Mouse (Mus musculus) gastrocnemius, adult 2 months (tissue): ENCODE results near the gene Skp2. TPM values are rescaled to one million over a fixed set of nuclear protein-coding genes. Genes with fewer than 3 reads are reported as not detected.
A peak's percentile ranks its signal among the peaks of the same experiment; 100 is the strongest.

Experiments
- DNase-seq: peaks from one replicate; pipeline ENCODE4 v3.0.0; 2022
- H3K27ac ChIP-seq: fragments of 200-600 bp; 2 replicates; pipeline ENCODE4 v1.8.1; 2022; ENCODE audit warnings: mild to moderate bottlenecking
- H3K4me3 ChIP-seq: fragments of 200-600 bp; 2 replicates; pipeline ENCODE4 v1.8.1; 2022; ENCODE audit warnings: mild to moderate bottlenecking, moderate library complexity
- CTCF ChIP-seq: fragments of 200-600 bp; IDR thresholded peaks from 2 replicates; pipeline ENCODE4 v1.8.1; 2022; ENCODE audit warnings: antibody characterized with exemption, mild to moderate bottlenecking, moderate library complexity
- intact Hi-C: fragments of 180-260 bp; cut with DNase I; formaldehyde crosslinking; loops from one replicate; pipeline ENCODE4 v1.15.1; 2025
- total RNA-seq, 2 experiments: library from RNA; stranded (reverse); gene quantifications; 2 replicates each; pipeline ENCODE4 v1.2.3; 2021

Gene Skp2
- total RNA-seq, 2 experiments from 2014 or later, result 0.48 to 0.61 TPM

DNA sequence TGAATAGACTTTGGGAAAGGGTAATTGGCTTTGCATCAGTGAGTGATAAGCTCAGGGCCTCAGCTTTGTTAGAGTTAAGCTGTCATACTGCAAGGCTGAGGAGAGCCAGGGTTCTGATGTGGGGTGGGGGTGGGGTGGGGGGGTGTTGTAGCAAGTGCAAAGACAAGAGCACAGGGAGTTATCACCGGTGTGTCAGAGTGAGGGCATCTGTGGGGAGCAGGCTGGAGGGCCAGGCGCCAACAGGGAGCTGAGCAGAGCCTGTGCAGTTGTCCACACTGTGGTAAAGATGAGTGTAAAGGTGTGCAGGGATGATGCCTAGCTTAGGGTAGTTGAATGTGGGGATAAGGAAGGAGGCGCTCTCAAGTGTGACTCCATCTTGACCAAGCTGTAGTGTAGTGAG is 73.9 kb downstream of the Skp2 start:
- Histone ChIP-seq H3K27ac (no peak overlapping the region), H3K4me3 (no peak overlapping the region)
- no peak for TF ChIP-seq CTCF
- DNase-seq, result no peak
- intact Hi-C loops, result no loop called here

DNA sequence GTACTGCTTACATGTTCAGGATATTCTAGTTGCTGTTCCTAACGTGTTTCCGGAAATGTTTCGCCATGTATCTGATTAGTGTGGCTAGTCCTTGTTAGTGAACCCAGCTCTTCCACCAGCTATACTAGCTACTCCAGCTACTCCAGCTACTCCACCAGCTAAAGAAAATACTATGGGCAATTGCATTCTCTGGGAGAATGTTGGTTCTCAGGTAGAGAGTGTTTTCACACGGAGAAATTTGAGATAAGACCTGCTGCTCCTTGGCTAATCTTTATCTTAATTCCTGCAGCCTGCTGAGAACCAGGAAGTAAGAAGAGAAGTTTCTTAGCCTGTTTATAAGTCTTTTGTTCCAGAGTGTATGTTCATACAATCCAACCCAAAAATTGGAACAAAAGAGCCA is 75.0 kb downstream of the Skp2 start:
- TF ChIP-seq CTCF, result no peak
- no peak for DNase-seq
- intact Hi-C loops, result no loop called here
- Histone ChIP-seq H3K4me3 (no peak overlapping the region), H3K27ac (no peak overlapping the region)

DNA sequence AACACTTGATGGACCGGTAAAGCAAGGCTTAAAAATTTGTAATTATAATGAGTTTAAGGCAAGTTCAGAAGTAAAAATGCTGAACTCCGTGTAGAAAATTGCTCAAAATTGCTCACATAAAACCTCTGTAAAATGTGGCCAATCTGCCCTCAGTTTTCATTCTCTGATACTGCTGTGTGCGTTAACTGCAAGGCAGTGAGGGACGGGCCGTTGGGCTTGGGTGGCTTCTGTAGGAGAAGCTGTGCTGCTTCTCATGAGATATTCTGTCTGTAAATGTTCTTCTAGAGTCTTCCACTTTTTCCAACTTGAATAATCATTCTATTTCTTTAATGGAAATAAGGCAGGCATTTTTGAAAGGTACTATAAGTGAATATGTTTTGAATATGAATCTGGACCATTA is 75.6 kb downstream of the Skp2 start:
- TF ChIP-seq CTCF, result no peak
- Histone ChIP-seq H3K4me3 (no peak overlapping the region), H3K27ac (no peak overlapping the region)

DNA sequence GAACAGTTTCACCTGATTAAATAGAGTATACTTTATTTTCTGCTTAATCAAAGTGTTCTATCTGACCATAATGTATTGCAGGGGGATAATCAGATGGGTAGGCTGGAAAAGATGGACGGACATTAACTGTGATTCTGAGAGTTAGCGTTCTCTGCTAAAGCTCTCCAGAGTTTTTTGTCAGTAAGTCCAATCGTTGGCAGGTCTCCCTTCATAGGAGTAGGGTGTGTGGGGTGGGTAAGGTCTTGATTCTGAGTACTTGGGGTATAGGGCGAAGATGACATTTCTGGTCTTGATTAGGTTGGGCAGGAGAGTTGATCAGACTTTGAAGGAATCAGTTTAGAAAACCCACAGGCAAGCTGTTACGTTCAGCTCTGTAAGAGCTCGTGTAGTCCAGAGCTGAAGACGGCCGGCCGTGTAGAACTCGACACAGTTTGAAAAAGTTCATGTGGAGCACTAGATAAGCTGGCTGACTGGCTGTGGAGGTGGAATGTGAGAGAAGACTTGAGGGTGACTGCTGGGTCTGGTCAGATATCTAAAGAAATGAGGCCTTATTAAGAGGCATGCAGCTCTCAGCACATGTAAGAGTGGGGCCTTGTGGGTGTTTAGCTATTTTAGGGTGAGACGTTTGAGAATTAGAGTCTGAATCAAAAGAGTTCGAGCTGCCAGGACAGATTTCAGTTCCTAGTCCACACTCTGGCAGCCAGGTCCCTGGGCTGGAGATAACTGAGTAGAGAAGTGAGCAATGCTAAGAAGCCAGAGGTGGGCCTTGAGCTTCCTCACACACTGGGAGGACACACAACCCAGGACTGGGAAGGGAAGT is 76.5 kb downstream of the Skp2 start:
- DNase-seq, result no peak
- H3K4me3 ChIP-seq, result no peak overlapping the region
- intact Hi-C loops, result no loop called here
- TF ChIP-seq CTCF, result no peak
- peak overlapping the region; percentile 20; the same call in 1 of the 2 replicates for H3K27ac ChIP-seq

More for the DNA sequence above, 75.6 kb downstream of the Skp2 start:
- intact Hi-C loops, result no loop called here
- DNase-seq, result no peak

DNA sequence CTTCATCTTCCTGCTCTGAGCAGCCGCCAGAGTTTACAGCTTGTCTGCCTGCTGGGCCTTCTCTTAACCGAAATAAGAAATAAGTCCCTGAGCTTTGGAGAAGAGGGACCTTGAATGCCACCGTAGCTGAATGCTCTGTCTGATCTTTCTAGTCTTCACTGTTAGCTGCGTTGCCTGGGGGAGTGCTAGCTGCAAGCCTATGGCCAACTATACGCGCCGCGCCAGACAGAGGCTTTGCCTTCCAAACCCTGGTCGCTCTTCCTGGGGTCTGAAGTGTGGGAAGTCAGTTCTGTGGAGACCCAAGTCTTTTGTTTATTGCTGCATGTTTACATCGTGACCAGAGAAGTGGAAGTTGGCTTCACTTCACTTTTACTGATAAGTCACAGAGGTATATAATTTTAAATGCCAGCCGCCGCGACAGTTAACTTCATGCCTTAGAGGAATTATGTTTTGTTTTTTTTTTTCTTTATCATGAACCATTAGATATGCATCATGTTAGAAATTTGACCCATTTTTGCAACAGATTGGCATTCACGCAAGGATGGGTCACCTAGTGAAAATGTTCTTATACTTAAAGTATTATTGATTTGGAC is 79.5 kb downstream of the Skp2 start:
- TF ChIP-seq CTCF, result no peak
- Histone ChIP-seq H3K27ac (no peak overlapping the region), H3K4me3 (no peak overlapping the region)
- no peak for DNase-seq
- intact Hi-C loops, result no loop called here

DNA sequence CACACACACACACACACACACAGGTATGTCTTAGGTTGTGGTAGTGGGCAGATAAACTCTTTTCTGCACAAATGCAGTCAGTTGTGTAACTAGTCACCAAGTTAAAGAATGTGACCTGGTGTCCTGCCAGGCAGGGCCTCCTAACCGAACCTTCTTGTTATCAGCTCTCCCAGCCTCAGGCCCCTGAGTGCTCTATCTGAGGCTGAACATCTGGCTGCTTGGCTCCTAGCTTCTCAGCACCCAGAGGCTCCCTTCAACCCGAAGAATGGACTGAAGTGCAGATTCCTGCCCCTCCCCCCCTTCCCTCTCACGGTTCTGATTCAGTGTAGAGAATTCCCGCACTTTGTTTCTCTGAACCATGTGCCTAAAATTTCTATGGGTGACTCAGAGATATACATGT is 80.6 kb downstream of the Skp2 start:
- no peak for TF ChIP-seq CTCF
- no peak overlapping the region for H3K4me3 ChIP-seq
- no peak overlapping the region for H3K27ac ChIP-seq
- DNase-seq, result no peak
- intact Hi-C loops, result no loop called here

DNA sequence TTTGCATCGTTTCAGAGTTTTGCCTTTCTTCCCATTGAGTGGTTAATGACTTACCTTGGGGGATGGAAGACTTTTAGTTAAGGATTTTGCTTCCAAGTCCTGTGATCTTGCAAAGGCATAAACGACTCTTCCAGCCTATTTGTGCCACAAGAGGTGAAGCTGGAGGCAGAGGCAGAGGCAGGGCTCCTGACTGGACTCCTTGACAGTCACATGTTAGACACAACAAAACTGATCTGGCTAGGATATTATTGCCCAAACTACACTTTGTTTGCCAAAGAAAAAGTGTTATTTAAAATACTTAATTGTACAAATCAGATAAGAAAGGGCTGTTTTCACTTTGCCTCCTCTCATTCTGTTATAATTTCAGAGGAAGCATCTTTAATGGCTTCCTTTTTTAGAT is 81.1 kb downstream of the Skp2 start:
- DNase-seq, result no peak
- no peak for TF ChIP-seq CTCF
- Histone ChIP-seq H3K27ac (no peak overlapping the region; the same call in 1 of the 2 replicates), H3K4me3 (no peak overlapping the region)
- intact Hi-C loops, result no loop called here

DNA sequence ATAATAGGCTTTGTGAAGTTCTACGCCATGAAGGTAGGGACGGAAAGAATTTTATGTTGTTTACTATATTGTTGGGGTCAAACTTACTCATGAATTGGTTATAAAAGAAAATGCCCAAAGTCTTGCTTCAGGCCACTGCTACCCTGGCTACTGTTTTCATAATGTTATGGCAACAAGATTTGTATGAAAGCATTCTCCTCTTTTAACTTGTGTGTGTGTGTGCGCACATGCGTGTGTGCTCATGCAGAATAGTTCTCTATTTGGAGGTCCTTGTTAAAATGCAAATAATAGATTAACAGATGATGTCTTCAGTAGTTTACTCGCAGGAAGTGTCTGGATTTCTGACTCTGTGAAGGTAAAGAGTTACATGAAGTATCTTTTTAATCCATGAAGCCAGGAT is 81.5 kb downstream of the Skp2 start:
- no peak for TF ChIP-seq CTCF
- intact Hi-C loops, result no loop called here
- Histone ChIP-seq H3K27ac (peak overlapping the region; percentile 91; the same call in 1 of the 2 replicates), H3K4me3 (no peak overlapping the region; the same call in 1 of the 2 replicates)
- no peak for DNase-seq

DNA sequence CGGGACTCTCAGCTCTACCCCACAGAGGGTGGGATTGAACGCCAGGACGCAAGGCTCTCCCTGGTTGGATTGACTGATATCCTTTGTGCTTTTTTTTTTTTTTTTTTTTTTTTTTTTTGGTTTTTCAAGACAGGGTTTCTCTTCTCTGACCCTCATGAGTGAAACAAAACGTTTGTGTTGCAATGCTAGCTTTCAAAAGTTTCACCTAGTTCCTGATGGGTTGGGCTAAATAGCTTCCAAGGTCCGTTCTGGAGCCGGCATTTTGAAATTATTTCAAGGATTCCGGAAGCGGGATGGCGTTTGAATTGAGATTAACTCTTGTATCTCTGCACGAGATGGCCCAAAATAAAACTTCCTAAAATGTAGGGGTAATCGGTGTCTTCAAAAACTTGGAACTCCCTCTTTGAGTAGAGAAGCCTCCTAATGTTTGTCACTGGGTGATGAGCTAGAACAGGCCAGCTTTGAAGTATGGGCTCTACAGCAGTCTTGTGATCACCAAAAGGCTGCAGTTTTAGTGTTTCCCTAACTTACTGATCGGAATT is 82.1 kb downstream of the Skp2 start:
- no peak for DNase-seq
- H3K27ac ChIP-seq, result peak overlapping the region; percentile 91; the same call in 1 of the 2 replicates
- TF ChIP-seq CTCF, result no peak
- peak overlapping the region; percentile 97 for H3K4me3 ChIP-seq
- intact Hi-C loops, result no loop called here

DNA sequence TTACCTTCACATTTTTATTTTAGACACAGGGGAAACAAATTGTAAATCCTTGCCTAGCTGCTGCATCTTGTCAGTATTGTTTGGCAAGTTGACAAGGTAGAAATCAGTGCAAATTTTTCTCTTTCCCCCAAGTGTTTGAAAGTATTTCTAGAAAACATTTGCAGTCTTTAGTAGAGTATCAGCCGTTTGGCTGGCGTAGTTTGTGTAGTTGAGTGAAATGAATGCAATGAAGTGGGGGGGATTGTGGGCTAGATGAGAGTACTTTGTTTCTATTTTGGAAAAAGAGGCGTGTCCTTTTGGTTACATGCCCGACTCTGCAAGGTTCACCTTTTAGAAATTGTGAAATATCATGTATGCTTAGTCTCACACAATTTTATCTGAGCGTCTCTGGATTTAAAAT is 82.6 kb downstream of the Skp2 start:
- peak overlapping the region; percentile 97 for H3K4me3 ChIP-seq
- peak overlapping the region; percentile 91; the same call in 1 of the 2 replicates for H3K27ac ChIP-seq
- DNase-seq, result no peak
- intact Hi-C loops, result no loop called here
- TF ChIP-seq CTCF, result no peak

DNA sequence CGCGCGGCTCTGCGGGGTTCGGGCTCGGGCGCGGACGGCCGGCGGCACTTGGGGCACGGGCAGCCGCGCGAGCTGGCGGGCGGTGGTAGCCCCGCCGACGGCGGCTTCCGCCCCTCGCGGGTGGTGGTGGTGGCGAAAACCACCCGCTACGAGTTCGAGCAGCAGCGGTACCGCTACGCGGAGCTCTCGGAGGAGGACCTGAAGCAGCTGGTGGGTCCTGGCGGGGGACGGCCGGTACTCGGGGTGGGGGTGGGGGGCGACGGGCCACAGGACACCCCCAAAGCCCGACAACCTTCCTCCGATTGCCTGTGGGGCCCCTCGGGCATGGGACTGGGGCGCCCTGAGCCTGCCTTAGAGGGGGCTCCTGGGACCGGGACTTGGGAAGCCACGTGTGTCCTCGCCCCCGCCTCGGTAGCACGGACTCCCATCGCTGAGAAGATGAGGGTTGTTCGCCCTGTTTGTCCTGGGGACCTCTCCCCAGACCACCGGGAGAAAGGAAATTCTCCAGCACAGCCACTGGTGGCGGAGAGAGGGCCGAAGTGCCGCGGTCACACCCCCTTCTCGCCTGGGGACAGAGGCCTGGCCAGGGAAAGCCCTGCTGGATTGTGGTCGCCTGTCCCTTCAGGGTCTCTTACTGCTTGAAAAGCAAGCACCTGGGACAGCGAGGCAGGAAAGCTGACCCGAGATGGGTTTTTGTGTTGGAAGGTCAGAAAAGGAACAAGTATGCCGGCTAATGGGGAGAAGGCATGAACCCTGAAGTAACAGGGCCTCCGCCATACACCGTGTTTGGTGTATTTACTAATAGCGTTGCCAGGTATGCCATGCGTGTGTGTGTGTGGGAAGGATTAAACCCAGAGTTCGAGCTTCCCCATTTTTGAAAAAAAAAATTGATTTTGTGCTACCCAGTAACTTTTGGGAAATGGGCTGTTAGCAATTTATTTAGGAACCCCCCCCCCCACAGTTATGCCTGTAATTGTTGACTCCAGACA is 83.4 kb downstream of the Skp2 start:
- intact Hi-C loops, result no loop called here
- H3K27ac ChIP-seq, result peak overlapping the region; percentile 91
- TF ChIP-seq CTCF, result no peak
- peak; percentile 54 for DNase-seq
- H3K4me3 ChIP-seq, result peak overlapping the region; percentile 97

DNA sequence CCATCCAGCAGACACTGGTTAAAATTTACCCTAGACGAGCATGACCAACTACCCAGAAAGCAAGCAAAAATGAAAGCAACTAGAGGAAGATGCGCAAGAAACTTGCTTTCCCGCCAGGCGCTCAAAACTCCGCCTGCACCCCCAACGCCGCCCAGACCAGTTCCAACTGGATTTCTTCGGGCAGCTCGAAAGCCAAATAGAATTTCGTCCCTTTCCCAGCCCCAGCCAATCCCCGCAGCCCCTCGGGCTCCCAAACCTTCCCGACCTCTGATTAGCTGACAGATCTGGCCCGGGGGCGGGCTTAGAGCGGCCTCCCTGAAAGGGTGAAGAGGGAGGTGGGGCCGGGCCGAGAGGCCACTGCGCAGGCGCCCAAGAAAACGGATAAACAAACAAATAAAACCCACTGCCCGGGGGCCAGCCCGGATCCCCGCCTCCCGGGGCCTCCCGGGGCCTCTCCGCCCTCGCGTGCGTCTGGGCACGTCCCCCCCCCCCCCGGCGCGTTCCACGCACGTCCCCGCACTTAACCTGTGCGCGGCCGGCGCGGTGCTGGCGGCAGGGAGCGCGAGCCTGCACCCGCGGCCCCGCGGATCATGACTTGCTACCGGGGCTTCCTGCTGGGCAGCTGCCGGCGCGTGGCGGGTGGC is 84.2 kb downstream of the Skp2 start, which contains the start of gene Nadk2:
Gene Nadk2, plus strand, starts transcription at position 349 of the 644 bp plus-strand sequence.
- DNase-seq, result peak; percentile 99
- TF ChIP-seq CTCF, result no peak
- intact Hi-C loops, result no loop called here
- peak within 1 kb of the TSS; percentile 91 for H3K27ac ChIP-seq
- H3K4me3 ChIP-seq, result peak within 1 kb of the TSS; percentile 97
